Mouse (Mus musculus) retina, adult 2 months (tissue): Measurements from ENCODE around the gene Ddx1.
"Not testable (repeated sequence)": the region's sequence is repeated elsewhere in the genome, so short reads cannot be mapped to it uniquely, and the experiment has no call there.

Experiments used
- DNase-seq: peaks from one replicate; pipeline ENCODE4 v3.0.0-alpha.2; 2012; ENCODE audit warnings: low read depth, low spot score

Ddx1 gene

DNA sequence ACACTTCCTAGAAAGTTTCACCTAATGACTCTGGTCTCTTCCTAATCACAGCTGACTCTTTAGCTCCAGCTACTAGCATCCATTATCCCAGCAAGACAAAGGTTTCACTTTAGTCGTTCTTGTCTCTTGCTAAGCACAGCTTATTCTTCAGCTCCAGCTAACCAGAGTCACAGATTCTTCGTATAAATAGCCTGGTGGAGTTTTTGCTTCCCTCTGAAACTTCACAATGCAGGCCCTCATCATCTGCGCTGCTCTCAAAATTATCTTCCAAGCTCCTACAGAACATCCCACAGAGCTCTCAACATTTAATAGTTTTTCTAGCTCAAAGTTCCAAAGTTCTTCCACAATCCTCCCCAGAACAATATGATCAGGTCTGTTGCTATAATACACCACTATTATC is 43.3 kb downstream of the Ddx1 start:
- DNase-seq: no peak

DNA sequence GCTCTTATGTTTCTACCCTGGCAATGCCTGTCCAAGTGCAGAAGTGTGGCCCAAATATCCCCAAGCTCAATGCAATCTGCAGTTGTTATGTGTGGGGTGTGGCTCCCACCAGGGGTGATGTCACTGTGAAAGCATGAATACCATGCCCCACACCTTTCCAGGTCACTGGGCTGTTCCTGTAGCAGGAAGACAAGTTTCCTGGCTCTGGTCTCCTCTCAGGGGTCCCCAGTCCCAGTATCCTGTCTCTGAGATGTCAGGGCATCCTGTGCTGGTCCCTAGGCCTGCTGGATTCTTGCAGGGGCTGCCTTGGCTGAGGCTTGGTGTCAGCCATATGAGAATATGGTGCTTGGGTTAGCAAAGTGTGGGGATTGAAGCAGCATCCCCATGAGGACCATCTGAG is 46.7 kb downstream of the Ddx1 start:
- no peak for DNase-seq

DNA sequence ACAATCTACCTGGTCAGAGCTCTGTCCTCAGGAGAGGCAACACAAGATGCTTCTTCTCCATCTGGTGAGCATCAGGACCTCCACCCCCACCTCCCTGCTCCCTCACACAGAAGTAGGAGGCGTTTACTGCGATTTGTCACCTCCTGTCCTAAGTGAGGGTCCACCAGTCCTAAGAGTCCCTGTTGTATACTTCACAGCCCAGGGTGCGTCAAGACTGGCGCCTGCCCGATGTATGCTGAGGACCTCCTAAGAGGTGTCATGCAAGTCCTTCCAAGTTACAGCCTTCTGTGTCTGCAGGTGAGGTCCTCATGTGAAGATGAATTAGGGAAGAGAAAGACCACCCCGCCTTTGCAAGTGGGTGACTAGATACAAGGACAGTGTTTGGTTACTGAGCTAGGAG is 48.4 kb downstream of the Ddx1 start:
- no peak for DNase-seq

DNA sequence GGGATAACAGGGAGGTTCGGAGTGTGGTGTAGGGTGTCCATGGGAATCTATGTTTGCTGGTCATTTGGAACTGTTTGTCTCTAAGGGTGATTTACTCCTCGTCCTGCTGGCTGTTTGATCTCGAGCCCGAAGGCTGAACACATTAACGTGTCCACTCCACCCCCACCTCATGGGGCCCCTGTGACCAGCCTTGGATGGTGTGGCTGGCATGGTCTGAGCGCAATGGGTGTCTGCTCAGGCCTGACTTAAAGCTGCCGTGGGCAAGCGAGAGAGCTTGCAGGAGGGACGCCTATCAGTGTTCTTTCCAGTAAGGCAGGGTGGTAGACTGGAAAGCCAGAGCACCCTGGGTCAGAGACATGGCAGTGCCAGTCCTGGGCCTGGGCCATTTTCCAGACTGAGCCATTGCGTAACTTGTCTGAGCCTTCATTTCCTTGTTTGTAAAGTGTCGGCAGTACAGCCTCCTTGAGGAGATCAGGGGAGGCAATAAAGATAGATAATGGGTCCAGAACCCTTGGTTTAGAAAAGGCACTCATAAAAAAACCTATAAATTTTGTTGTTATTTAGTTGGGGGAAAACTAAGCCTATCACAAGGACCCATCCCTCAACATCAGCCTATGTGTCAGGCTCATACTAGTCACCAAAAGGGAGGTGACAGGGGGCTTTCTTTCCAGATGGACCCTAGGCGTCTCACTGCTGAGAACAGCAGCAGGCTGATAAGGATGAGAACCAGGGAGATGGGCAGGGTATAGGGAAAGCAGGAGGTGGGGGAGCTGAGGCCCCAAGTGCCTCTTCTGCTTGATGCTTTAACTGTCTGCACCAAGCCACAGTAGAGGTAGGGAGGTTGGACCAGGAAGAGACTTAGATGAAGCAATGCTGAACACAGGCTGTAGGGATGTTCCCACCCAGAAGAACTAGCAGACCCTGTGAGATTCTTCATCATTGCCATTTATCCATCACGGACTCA is 49.4 kb downstream of the Ddx1 start:
- no peak for DNase-seq

DNA sequence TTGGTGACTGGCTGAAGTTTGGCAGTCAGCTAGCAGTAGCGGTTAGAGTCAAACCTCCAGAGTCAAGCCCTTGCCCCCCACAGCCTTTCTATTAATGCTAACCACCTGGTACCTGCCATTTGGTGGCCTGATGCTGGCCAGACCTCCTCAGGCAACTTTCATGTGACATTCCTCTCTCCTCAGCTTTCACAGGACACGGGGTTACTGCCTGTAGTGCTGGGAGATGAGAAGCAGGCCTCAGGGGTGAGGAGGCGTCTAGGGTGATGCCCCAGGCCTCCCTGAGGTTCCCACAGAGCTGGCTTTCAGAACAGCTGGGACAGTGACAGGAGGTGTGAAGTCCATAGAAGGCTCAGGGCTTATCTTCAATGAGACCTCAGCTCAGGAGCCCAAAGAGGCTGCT is 50.9 kb downstream of the Ddx1 start:
- DNase-seq: no peak

DNA sequence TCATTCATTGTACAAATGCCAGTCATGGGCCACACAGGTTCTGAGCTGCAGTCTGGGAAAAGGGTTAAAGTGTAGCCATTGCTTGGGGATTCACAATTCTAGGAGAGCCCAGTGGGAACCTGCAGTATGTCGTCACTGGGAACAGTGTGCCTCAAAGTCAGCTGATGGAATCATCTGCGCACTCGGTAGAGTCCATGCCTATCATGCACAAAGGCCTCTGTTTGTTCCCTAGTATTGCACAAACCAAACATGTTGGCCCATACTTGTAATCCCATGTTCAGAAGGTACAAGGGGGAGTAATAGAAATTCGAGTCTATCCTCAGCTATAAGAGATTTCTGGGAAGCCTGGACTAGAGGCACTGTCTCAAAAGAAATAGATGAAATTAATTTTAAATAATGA is 52.9 kb downstream of the Ddx1 start:
- DNase-seq: no peak

DNA sequence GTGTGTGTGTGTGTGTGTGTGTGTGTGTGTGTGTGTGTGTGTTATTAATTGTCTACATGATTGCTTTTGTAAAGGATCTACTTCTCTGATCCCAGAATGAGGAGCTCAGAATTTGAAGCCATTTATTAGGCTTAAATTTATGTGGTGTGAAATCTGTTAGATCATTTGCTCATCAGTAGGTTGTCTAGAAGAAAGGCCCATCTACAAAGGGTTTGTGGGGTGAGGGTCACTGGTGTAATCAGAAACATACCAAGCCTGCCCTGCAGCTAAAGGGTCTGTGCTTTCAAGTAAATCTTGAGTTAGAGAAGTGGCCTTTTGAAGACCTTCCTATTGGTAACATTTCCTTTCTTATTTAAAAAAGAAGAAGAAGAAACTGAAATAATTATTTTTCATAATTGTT is 53.5 kb downstream of the Ddx1 start:
- DNase-seq: no peak

DNA sequence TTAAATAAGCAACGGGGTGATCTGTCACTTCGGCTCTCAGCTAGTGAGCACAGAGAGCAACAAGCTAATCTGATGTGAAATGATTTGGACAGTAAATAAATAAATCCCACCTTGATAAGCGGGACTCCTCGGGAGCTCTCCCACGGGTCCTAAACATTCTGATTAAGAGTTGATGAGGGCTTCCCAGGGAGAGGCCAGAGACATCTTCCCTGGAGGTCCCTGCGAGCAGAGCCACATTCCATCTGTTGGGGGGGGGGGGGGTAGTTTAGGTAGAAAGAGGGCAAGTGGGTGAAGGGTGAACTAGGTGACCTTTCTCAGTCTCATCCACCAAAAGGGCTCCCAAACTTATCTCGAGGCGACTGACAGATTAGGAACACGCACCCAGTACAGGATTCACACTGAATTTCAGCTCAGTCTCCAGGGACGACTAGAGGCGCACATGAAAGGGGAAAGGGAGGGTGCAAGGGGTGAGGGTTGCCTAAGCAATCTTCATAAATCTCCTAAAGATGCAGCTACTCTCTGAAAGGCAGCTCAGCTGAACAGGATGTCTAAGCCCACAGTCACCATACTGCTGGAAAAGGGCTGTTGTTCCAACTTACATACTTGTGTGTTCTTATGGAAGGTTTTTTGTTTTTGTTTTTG is 60.8 kb downstream of the Ddx1 start:
- DNase-seq: no peak

DNA sequence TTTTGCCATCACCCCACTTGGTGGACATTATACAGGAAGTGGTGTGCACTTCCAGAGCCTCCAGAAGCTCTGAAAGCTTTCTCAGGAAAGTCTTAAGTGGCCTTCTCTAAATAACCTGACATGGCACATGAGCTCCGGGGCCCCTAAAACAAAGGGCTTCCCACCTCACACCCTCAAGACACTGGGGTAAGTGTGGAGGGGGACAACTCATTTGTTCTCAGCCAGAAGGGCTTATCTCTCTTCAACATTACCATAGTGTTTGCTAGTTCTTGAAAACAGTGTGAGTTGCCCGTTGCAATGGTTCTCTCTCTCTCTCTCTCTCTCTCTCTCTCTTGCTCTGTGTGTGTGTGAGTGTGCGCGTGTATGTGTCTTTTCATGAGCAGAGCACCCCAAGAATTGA is 62.8 kb downstream of the Ddx1 start:
- DNase-seq: no peak

DNA sequence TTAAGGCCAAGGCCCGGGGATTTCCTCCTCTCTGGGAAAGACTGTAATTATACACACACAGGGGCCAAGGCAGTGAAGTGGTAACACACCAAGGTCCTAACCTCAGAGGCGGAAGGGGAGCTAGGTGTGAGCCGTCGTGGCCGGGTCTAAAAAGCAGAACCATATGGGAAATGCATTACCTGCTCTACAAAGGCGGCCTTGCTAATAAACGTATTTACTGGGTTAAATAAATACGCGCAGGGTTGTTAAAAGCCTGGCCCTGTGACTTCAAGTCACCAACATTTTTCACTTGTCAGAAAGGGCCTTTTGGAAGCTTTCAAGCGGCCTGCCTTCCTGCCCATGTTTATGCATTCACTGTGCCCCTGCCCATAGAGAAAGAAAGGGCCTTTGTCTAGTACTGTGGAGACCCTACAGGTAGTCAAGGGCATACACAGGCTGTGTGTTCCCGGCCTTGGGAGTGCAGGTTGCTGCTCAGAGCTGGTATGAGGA is 64.1 kb downstream of the Ddx1 start:
- DNase-seq: no peak

DNA sequence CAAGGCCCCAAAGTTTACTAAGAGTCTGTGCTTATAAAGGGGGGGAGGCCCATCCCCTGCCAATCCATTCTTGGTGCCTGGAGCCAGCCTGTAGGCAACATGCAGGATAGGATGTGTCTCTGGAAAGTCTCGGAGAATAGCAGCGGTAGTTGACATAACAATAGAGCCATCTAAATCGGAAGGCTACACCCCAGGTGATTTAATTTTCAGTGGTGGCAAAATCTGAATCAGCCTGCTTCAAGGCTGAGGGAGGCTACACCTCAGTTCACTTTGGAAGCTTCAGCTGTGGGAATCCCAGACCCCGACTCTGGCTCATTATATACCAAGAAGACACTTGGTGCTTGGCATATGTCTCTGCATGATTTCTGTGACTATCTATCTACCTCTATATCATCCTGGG is 64.9 kb downstream of the Ddx1 start:
- not testable (repeated sequence) for DNase-seq

DNA sequence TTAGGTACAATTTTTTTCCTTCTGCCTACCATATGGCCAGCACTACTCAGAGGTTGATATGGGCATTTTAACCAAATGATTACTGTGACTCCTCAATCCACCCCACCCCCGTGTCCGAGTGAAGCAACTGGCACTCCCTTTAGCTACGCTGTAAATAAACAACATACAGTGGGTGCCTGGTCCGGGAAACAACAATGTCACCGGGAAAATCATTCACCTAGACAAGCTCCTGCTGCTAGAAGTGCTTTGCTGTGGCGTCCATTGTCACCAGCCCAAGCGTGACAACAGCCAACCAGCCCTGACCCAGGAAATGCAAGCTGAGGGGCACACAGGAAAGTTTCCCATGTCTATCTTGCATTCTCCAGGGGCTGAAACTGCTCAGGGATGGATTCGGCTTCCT is 66.8 kb downstream of the Ddx1 start:
- DNase-seq: no peak

DNA sequence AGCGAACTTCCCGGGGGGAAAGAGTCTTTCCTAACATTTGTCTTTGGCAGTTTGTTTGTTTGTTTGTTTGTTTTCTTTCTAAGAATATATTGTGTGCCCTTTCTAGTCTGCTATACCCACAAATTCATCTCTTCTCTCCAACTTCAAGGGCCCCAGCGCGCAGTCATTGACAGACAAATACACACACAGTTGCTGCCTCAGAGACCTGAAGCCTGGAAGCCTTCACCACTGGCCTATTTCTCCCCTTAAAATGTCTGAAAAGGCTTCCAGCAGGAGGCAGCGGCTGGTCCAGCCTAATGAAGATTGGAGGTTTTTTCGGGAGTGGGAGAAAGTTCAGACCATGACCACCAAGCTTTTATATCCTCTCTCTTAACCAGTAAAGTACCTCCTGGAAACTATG is 67.3 kb downstream of the Ddx1 start:
- no peak for DNase-seq

DNA sequence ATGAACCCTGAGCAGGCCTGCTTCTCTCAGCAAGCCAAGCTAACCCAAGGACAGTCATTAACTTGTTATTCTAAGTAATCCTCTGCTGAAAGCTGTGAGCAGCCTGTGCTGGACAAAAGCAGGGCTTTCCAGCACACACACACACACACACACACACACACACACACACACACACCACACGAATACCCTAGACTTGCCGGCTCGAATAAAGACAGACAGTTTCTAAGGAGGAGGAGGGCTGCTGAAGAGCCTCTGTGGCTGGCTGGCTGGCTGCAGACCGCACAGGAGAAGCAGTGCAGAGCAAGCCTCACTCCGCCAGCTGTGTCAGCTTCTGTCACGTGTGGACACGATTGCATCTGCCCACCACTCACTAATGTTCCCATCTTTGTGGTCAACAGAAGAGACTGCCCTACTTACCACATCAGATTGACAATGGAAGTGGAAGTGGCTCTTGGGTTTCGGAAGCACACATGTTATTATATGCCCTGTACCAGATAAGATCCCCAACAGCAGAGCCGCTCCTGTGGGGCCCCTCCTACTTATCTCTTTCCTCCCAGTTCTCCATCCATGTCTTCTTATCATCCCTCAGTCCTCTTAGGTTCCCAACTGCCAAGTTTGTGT is 68.2 kb downstream of the Ddx1 start:
- peak; percentile 20 for DNase-seq

DNA sequence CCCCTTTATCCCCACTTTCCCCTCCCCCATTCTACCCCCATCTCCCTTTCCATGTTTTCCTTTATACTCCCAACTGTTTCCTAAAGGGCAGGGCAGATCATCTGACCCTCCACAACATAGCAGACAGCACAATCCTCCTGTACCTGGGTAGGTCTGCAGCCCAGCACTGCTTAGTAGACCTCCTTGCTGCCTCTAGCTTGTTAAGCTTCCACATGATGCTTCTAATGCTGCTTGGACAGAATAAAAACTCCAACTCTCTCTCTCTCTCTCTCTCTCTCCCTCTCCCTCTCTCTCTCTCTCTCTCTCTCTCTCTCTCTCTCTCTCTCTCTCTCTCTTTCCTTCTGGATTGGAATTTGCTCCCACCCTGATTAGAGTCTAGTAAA is 68.7 kb downstream of the Ddx1 start:
- no peak for DNase-seq

DNA sequence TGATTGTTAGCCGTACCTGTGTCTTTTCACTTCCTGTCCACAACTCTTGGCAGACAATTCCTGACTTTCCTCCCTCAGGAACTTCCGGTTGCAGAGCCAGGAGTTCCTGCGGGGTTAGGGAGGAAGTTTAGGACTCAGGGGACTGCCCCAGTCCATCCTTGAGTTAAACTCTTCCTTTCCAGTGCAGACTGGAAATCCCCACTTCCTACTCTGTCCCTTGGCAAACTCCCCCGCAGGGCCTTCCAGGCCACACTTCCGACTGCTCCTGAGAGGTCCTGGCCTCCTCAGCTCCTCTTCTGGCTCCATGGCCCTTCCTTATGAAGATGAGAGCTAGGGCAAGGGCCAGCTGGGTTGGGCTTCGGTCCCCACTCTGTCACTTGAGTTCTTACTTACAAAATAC is 71.4 kb downstream of the Ddx1 start:
- no peak for DNase-seq

DNA sequence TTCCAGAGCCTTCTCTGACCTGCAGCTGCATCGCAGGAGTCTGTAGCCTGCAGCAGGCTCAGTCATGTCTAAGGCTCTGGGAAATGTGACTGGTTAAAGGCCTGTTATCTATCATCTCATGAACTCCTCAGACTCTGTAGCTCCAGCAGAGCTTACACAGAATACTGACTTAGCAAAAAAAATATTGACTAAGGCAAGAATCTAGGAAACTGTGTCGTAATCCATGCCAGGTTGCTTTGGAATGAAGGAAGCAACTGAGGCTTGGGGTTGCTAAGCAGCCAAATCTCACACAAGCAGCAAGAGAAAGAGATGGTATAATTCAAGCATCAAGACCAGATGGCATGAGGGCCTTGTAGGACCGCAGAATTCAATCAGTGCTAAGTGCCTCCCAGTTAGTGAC is 72.1 kb downstream of the Ddx1 start:
- no peak for DNase-seq

DNA sequence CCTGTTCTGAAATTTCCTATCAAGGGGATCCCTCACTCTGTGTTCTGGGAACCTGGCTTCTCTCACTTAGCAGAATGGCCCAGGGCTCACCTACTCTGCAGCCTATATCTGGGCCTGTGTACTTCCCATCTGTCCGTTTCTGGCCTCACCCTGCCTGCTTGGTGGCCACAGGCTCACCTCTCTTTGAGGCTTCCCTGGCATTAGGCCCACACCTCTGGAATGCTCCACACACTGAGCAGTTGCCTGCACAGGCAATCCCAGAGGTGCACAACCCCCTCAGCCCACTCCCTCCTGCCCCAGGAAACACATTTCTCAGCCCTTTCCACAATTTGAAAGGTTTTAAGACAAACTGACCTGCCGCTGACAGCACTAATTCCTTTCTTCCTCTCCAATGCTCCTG is 72.9 kb downstream of the Ddx1 start:
- no peak for DNase-seq

DNA sequence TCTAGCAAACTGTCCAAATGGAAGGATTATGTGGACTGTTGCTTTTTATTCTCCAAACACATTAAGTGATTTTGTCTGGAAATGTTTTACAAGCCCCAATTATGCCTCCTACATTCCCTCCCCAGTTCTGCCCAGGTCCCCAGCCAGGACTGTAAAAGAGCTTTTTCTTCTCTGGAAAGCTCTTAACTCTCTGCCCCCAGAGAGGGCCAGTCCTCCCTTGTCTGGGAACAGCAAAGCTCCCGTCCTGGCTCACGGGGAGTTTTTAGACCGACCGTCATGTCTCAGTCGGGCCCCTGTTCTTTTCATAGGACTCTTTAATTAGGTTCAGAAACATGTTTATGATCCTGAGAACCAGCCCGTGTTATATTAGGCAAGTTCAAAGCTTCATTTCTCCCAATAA is 75.0 kb downstream of the Ddx1 start:
- no peak for DNase-seq

DNA sequence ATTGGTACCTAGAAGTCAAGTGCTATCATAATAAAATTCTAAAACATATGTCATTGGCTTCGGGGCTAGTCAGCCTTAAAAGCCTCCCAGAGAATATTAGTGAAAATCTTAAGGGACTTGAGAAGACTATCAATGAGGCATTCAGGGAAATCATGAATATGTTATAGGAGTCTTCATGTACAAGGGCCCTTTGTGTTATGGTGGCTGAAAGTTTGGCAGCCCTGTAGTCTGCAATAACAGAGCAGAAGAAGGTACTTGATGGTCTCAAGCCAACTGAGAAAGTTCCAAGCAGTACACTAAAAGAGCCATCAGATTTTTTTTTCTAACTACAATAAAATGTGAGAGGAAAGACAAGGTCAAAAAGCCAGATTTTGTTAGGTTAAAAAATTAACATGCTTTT is 80.9 kb downstream of the Ddx1 start:
- no peak for DNase-seq

DNA sequence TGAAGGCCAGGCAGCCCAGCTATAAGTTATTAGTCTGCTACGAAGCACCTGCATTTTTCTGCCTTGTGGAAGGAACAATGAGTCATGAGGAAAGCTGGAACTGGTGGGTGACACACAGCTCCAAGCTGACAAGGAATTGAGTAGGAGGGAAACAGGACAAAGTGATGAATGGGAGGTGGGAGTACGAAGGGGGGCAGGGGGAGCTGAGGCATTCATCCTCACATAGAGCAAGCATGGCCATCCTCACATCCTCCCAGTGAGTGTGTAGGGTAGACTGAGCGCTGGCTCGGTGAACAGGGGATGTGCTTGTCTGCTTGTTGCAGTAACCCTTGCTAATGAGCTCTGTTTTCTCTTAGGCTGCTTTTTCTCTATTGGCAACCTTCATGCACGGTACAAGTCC is 81.9 kb downstream of the Ddx1 start:
- DNase-seq: no peak
